Mouse (Mus musculus) heart, embryonic 16.5 days (tissue): ENCODE measurements at regions not wholly inside any gene's neighbourhood (a gene's known extent, or its start where the extent isn't known, plus 50 kb on each side); places are given as distances from the start of the nearest gene placed in this dataset.

Experiments used
- ATAC-seq: fragments of 200-750 bp; cut with Nextera tagmentation; replicated peaks from 2 replicates; pipeline ENCODE4 v1.8.0; 2017; ENCODE audit warnings: moderate number of reproducible peaks; ENCODE audit not compliant: insufficient read depth, low FRiP score; ENCODE audit errors: extremely low read depth
- H3K27ac ChIP-seq: fragments of 300-500 bp; sonication (generic); 2 replicates; pipeline ENCODE4 v1.5.1; 2014; ENCODE audit warnings: mild to moderate bottlenecking, low read length, control low read depth, moderate library complexity
- H3K27me3 ChIP-seq: fragments of 300-500 bp; sonication (generic); 2 replicates; pipeline ENCODE4 v1.6.1; 2014; ENCODE audit warnings: low read length, mixed read lengths; ENCODE audit not compliant: control insufficient read depth, insufficient read depth
- H3K36me3 ChIP-seq: fragments of 300-500 bp; sonication (generic); 2 replicates; pipeline ENCODE4 v1.6.1; 2014; ENCODE audit not compliant: control insufficient read depth, insufficient read depth
- H3K4me1 ChIP-seq: fragments of 300-500 bp; sonication (generic); 2 replicates; pipeline ENCODE4 v1.6.1; 2014; ENCODE audit warnings: low read length, mixed read lengths; ENCODE audit not compliant: control insufficient read depth, insufficient read depth
- H3K4me2 ChIP-seq: fragments of 300-500 bp; sonication (generic); 2 replicates; pipeline ENCODE4 v1.6.1; 2014; ENCODE audit warnings: low read depth, mild to moderate bottlenecking, control low read depth, low read length
- H3K4me3 ChIP-seq: fragments of 300-500 bp; sonication (generic); 2 replicates; pipeline ENCODE4 v1.5.1; 2014; ENCODE audit warnings: mild to moderate bottlenecking, control low read depth, low read length
- H3K9ac ChIP-seq: fragments of 300-500 bp; sonication (generic); 2 replicates; pipeline ENCODE4 v1.6.1; 2014; ENCODE audit warnings: low read length, control low read depth
- H3K9me3 ChIP-seq: fragments of 300-500 bp; sonication (generic); replicated peaks from 2 replicates; pipeline ENCODE4 v1.6.1; 2016; ENCODE audit warnings: low read length; ENCODE audit not compliant: control insufficient read depth
- WGBS: fragments of 180-500 bp; shearing (Covaris S2); extraction: QIAGEN DNeasy Blood & Tissue Kit; methylation state at CpG from one replicate; pipeline ENCODE4 v1.1.7; 2014; 5-methylcytosine and 5-hydroxymethylcytosine counted together

GRCm38 (mm10) chr11:79881812-79882211 lies 80.4 kb downstream of the Utp6 start:
- Histone ChIP-seq H3K4me2 (no peak overlapping the region), H3K27ac (no peak overlapping the region), H3K9me3 (no peaks in the 10 kb centered on the region), H3K27me3 (no peaks in the 10 kb centered on the region), H3K9ac (no peak overlapping the region), H3K4me3 (no peak overlapping the region), H3K4me1 (no peaks in the 10 kb centered on the region), H3K36me3 (no peaks in the 10 kb centered on the region)
- ATAC-seq = no peak
- 59% methylated on average over 4 of the region's 4 CpGs for WGBS

GRCm38 (mm10) chr11:79878091-79878490 lies 84.1 kb downstream of the Utp6 start:
- no peak; the same call in 1 of the 2 replicates for ATAC-seq
- Histone ChIP-seq H3K9me3 (no peaks in the 10 kb centered on the region), H3K36me3 (no peaks in the 10 kb centered on the region), H3K4me3 (no peak overlapping the region), H3K27me3 (no peaks in the 10 kb centered on the region), H3K9ac (no peak overlapping the region), H3K4me2 (no peak overlapping the region), H3K27ac (no peak overlapping the region), H3K4me1 (no peaks in the 10 kb centered on the region)
- WGBS = 63% methylated on average over 7 of the region's 7 CpGs

DNA sequence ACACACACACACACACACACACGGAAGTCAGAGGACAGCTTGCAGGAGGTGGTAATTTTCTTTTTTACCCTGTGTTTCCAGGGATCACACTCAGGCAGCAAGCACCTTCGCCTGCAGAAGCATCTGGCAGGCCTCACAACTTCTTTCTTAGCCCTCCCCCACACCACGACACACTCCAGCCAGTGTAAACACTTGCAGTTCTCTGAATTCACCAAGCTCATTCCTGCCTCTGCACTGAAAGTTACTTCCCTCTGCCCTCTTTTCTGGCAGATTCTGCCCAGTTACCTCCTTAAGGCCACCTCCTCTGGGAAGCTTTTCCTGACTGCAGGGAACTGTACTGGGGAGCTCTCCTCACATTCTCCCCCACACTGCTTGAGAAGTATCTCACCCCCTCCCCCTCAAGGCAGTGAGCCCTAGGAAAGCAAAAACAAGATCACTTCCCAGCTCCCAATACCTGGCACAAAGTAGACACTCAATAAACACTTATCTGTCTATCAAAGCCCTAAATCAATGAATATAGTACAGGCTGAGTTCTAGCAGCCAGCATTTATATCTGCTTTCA lies 84.9 kb downstream of the Utp6 start:
- Histone ChIP-seq H3K27ac (no peak overlapping the region), H3K4me3 (no peak overlapping the region), H3K36me3 (no peaks in the 10 kb centered on the region), H3K4me2 (no peak overlapping the region), H3K27me3 (no peaks in the 10 kb centered on the region), H3K9me3 (no peaks in the 10 kb centered on the region), H3K9ac (no peak overlapping the region), H3K4me1 (no peaks in the 10 kb centered on the region)
- 43% methylated on average over 3 of the region's 3 CpGs for WGBS
- no peak for ATAC-seq

DNA sequence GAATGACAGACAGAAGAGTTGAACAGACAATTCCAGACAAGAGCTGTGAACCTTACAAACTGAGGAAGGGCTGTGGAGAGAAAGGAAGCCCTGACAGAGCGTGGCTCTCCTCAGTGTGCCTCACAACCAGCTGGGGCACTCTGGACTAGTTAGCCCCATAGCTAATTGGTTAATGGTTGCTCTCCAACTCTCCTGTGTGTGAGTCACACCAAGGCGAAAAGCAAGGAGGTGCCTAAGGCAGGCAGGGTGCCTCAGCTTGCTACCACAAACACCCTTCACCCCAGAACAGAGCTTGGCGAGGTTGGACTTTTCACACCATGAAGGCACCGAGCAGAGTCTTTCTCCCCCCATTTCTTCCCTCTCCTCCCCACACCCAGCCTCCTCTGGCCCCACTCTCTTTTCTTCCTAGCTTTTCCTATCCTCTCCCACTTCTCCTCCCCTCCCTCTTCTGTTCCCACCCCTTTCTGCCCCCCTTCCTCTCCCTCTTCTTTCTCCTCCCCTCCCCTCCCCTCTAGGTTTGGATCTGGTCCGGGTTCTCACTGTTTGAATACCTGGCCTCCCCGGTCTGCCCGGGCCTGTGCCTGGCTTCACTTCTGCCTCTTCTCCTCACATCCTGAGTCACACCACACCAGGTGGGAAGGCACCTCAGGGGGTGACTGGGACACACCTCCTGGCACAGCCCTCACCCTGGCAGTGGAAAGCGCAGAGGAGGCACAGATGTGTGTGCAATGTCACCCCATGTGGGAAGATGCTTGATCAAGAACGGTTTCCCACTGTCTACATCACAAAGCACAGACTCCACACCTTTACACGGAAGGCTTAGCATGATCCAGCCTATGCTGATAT lies 90.2 kb downstream of the Utp6 start:
- H3K36me3 ChIP-seq = no peaks in the 10 kb centered on the region
- H3K4me1 ChIP-seq = no peaks in the 10 kb centered on the region
- no peak overlapping the region for H3K4me2 ChIP-seq
- 86% methylated on average over 10 of the region's 10 CpGs for WGBS
- no peak overlapping the region for H3K4me3 ChIP-seq
- H3K27ac ChIP-seq = no peak overlapping the region
- H3K9ac ChIP-seq = no peak overlapping the region
- no peak for ATAC-seq
- no peaks in the 10 kb centered on the region for H3K9me3 ChIP-seq
- H3K27me3 ChIP-seq = no peaks in the 10 kb centered on the region

- Histone ChIP-seq H3K4me3 (no peak overlapping the region), H3K27me3 (no peaks in the 10 kb centered on the region), H3K9me3 (no peaks in the 10 kb centered on the region), H3K9ac (no peak overlapping the region), H3K27ac (no peak overlapping the region), H3K4me1 (no peaks in the 10 kb centered on the region), H3K4me2 (no peak overlapping the region), H3K36me3 (no peaks in the 10 kb centered on the region)
- no peak for ATAC-seq
- 38% methylated on average over 5 of the region's 5 CpGs for WGBS
Measured at GRCm38 (mm10) chr11:79870189-79870588, 92.0 kb downstream of the Utp6 start.

DNA sequence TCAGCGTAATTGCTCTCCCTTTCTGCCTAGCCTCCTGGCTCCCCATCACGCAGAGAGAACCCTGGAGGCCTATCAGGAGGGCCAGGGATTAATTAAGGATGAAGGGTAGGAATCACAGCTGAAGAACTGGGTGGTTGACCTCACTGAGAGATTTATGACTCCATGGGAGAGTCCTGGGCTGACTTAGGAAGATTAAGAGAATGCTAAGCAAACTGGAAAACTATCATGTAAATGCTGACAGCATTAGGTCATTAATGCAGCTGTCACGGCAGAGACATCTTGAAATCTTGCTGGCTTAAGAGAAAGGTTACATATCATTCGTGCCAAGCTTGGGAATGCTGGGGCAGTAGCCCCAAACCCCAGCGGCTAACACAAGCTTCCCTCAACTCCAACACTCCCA lies 93.2 kb downstream of the Utp6 start:
- 66% methylated on average over 5 of the region's 5 CpGs for WGBS
- H3K27me3 ChIP-seq = no peaks in the 10 kb centered on the region
- H3K4me1 ChIP-seq = no peaks in the 10 kb centered on the region
- no peaks in the 10 kb centered on the region for H3K9me3 ChIP-seq
- H3K9ac ChIP-seq = no peak overlapping the region
- H3K27ac ChIP-seq = no peak overlapping the region
- H3K36me3 ChIP-seq = no peaks in the 10 kb centered on the region
- H3K4me2 ChIP-seq = no peak overlapping the region
- no peak for ATAC-seq
- H3K4me3 ChIP-seq = no peak overlapping the region

DNA sequence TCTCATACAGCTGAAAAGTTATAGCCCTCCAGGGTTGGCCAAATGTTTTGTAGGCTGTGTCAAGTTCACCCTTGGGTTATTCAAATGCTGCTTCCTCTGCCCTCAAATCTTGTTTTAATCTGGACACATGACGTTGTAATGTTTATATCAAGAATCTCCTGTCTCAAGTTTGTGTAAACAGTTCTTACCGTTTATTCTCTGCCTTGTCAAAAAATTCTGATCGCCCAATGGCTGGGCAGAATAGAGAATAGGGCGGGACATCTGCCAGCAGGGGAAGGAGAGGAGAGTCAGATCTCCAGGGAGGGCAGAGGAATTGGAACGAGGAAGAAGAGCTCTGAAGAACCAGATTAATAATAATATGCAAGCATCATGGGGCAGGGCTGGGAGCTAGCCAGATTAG lies 97.4 kb downstream of the Utp6 start:
- no peak for ATAC-seq

DNA sequence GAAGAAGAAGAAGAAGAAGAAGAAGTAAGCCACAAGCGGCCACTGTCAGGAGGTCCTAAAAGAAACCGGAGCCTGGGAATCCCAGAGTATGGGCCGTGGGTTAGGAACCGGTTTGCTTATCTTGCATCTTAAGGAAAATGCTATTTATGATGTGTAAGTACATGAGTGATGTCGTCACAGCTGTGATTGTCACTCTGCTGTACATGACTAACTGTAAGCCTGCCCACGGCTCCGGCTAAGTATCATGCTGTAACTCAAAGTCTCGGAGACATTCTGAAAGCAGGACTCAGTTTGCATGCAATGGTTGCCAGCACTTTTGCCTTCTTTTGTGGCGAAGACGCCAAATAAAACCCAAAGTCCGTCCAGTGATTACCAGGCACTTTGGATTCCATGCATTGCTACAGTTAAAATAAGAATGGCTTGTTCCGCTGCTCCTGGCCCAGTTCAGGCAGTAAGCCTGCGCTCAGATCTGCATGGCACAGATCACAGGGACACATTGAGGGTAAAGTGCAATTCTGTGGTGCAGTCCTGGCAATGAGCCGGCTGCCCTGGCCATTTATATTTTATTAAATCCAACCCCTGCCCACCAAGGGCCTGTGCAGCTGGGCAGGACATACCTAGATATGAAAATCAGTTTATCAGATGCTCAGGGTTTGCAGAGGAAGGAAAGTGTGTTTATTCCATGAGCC lies 98.6 kb downstream of the Utp6 start:
- Histone ChIP-seq H3K9me3 (no peaks in the 10 kb centered on the region), H3K4me2 (no peak overlapping the region), H3K27me3 (no peaks in the 10 kb centered on the region), H3K36me3 (no peaks in the 10 kb centered on the region), H3K4me1 (0 out of 2 replicates have a peak, but pooled peaks cover 3% of the 10 kb centered on the region), H3K9ac (no peak overlapping the region), H3K27ac (no peak overlapping the region), H3K4me3 (no peak overlapping the region)
- ATAC-seq = no peak
- 62% methylated on average over 14 of the region's 14 CpGs for WGBS

More for the DNA sequence above, 97.4 kb downstream of the Utp6 start:
- no peak overlapping the region for H3K27ac ChIP-seq
- no peaks in the 10 kb centered on the region for H3K27me3 ChIP-seq
- no peak overlapping the region for H3K4me2 ChIP-seq
- H3K9ac ChIP-seq = no peak overlapping the region
- no peaks in the 10 kb centered on the region for H3K9me3 ChIP-seq
- 0 out of 2 replicates have a peak, but pooled peaks cover 3% of the 10 kb centered on the region for H3K4me1 ChIP-seq
- H3K4me3 ChIP-seq = no peak overlapping the region
- H3K36me3 ChIP-seq = no peaks in the 10 kb centered on the region
- WGBS = 51% methylated on average over 5 of the region's 5 CpGs

- Histone ChIP-seq H3K9ac (no peak overlapping the region), H3K4me2 (no peak overlapping the region), H3K9me3 (0 out of 2 replicates have a peak, but pooled peaks cover 3% of the 10 kb centered on the region), H3K4me1 (0 out of 2 replicates have a peak, but pooled peaks cover 3% of the 10 kb centered on the region), H3K27me3 (no peaks in the 10 kb centered on the region), H3K27ac (no peak overlapping the region), H3K36me3 (no peaks in the 10 kb centered on the region), H3K4me3 (no peak overlapping the region)
- no peak for ATAC-seq
- 33% methylated on average over 12 of the region's 12 CpGs for WGBS
Measured at GRCm38 (mm10) chr11:79860611-79861067, 101.6 kb downstream of the Utp6 start.
